Mouse (Mus musculus): ENCODE data around the gene Ctrc. TPM values are rescaled to one million over a fixed set of nuclear protein-coding genes. Genes with fewer than 3 reads are reported as not detected.

Gene Ctrc
- polyA plus RNA-seq, 1 experiment = not detected

GRCm38 (mm10) chr4:141871333-141871725, 25.2 kb upstream of the Ctrc start:
- TF ChIP-seq POLR2A (IDR thresholded peaks at IDR 0.05; ENCODE audit: borderline replicate concordance, control insufficient read depth, low read depth, low read length) (no peak), CTCF (IDR thresholded peaks at IDR 0.05; ENCODE audit: control insufficient read depth, insufficient read depth, low read length) (no peak)
- Histone ChIP-seq H3K27ac (ENCODE audit: control insufficient read depth, insufficient read depth, low read depth, low read length, poor library complexity) (peak overlapping the region; percentile 1; the same call in 1 of the 2 replicates), H3K4me1 (ENCODE audit: control insufficient read depth, insufficient read depth, low read length) (peaks cover 4% of the 10 kb centered on the region), H3K4me3 (replicated peaks; ENCODE audit: control insufficient read depth, low read depth, low read length) (no peak overlapping the region)
- WGBS = 84% methylated on average over 3 of the region's 3 CpGs

DNA sequence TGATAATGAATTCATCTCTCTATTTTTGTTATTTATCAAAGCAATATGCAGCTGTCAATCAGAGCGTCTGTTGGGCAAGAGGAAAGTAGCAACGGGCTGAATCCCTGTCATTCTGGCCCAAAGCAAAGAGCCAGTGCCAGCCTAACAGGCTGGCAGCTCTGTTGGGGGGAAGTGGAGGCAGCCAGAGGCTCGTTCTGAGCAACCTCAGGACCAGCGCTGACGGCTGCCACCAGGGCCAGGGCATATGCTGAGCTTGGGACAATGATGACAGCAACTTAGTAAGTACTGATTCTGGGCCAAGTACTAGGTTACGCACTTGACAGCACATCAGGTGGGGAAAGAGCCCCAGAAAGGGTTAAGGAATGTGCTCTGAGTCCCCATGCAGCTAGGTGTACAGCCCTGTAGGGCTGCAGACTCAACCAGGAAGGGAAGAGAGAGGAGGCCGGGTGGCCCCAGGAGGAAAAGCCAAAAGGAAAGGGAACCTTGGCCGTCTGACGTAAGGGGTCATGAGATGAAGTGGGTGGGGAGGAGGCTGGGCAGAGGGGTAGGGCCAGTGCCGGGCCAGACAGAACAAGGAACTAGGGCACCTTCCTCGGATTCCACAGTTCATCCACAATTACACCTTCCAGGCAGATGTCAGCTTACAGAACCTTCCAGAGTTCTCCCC, 24.6 kb upstream of the Ctrc start:
- peaks cover 4% of the 10 kb centered on the region for H3K4me1 ChIP-seq (ENCODE audit: control insufficient read depth, insufficient read depth, low read length)

DNA sequence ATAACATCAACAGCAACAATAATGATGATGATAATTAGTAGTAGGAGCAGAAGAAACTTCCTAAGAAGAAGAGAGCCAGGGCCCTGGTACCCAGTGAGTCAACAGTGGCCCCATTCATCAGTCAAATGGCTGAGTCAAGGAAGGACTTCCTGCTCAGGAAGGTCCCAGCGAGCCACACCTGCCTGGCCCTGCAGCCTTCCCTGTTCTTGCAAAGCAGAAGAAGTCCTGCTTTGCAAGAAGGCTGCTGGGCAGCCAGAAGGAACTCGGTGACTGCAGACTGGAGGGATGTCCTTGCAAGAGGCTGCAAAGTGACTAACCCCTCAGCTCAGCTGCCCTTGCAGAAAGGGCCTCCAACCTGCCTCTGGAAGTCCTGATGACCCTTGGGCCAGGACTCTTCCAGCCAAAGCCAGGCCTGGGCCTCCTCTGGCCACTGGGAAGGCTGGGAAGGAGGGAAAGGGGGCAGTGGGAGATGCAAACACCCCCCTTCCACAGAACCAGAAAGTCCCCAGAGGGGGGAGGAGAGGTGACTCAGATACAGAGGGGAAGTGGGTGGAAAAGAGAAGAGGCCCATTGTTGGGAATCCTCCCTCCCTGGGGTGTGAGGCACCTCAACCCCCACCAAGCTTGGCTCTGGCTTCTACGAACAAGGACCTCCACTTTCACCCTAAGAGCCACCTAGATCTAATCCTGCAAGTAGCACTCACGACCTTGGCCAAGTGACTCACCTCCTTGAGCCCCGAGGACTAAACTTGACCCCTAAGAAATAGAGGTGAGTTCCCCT, 23.5 kb upstream of the Ctrc start:
- no peak overlapping the region for H3K4me3 ChIP-seq (replicated peaks; ENCODE audit: control insufficient read depth, low read depth, low read length)
- TF ChIP-seq POLR2A (IDR thresholded peaks at IDR 0.05; ENCODE audit: borderline replicate concordance, control insufficient read depth, low read depth, low read length) = no peak
- TF ChIP-seq CTCF (IDR thresholded peaks at IDR 0.05; ENCODE audit: control insufficient read depth, insufficient read depth, low read length) = no peak
- peaks cover 4% of the 10 kb centered on the region for H3K4me1 ChIP-seq (ENCODE audit: control insufficient read depth, insufficient read depth, low read length)
- peak overlapping the region; percentile 42; the same call in 1 of the 2 replicates for H3K27ac ChIP-seq (ENCODE audit: control insufficient read depth, insufficient read depth, low read depth, low read length, poor library complexity)
- WGBS = 53% methylated on average over 5 of the region's 5 CpGs

More for the DNA sequence above, 24.6 kb upstream of the Ctrc start:
- peak overlapping the region; percentile 24 for H3K27ac ChIP-seq (ENCODE audit: control insufficient read depth, insufficient read depth, low read depth, low read length, poor library complexity)
- WGBS = 56% methylated on average over 11 of the region's 11 CpGs
- no peak for TF ChIP-seq CTCF (IDR thresholded peaks at IDR 0.05; ENCODE audit: control insufficient read depth, insufficient read depth, low read length)
- TF ChIP-seq POLR2A (IDR thresholded peaks at IDR 0.05; ENCODE audit: borderline replicate concordance, control insufficient read depth, low read depth, low read length) = no peak
- no peak overlapping the region for H3K4me3 ChIP-seq (replicated peaks; ENCODE audit: control insufficient read depth, low read depth, low read length)

DNA sequence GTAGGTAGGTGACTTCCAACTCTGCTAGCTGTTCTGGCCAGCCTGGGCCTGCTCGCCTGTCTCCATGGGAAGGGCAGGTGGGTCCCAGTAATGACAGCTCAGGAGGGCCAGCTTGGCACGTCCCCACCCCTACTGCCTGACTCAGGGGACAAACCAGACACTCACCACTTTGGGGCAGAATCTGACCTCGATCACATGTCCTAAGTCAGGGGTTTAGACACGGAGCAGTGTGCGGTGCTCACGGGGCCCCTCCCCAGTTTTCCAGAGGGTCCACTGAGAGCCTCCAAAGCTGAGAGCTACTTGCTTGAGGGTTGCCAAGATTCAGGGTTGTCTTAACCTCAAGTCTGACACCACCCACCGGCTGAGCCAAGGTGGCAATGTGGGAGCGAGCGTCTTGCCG, 21.9 kb upstream of the Ctrc start:
- Histone ChIP-seq H3K4me3 (replicated peaks; ENCODE audit: control insufficient read depth, low read depth, low read length) (no peak overlapping the region), H3K4me1 (ENCODE audit: control insufficient read depth, insufficient read depth, low read length) (peaks cover 4% of the 10 kb centered on the region), H3K27ac (ENCODE audit: control insufficient read depth, insufficient read depth, low read depth, low read length, poor library complexity) (no peak overlapping the region)
- TF ChIP-seq CTCF (IDR thresholded peaks at IDR 0.05; ENCODE audit: control insufficient read depth, insufficient read depth, low read length) = no peak
- TF ChIP-seq POLR2A (IDR thresholded peaks at IDR 0.05; ENCODE audit: borderline replicate concordance, control insufficient read depth, low read depth, low read length) = no peak
- 88% methylated on average over 10 of the region's 10 CpGs for WGBS

DNA sequence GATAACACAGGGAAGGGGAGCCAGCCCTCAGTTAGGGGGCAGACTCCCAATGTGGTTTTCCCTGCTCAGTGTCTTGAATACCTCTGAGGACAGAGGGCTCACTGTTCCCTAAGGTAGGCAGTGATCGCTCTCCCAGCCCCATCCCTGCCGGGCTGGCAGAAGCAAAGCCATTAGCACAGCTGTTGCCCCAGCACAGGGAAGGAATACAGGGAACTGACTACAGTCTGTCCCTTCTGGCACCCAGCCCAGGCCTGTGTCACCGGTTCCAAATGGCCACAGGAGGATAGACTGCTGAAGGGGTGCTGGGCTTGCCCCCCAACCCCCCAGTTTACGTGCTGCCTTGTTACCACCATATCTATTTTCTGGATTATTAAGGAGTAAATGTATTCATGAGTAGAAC, 21.3 kb upstream of the Ctrc start:
- TF ChIP-seq POLR2A (IDR thresholded peaks at IDR 0.05; ENCODE audit: borderline replicate concordance, control insufficient read depth, low read depth, low read length) = no peak
- TF ChIP-seq CTCF (IDR thresholded peaks at IDR 0.05; ENCODE audit: control insufficient read depth, insufficient read depth, low read length) = no peak
- Histone ChIP-seq H3K27ac (ENCODE audit: control insufficient read depth, insufficient read depth, low read depth, low read length, poor library complexity) (no peak overlapping the region), H3K4me3 (replicated peaks; ENCODE audit: control insufficient read depth, low read depth, low read length) (no peak overlapping the region), H3K4me1 (ENCODE audit: control insufficient read depth, insufficient read depth, low read length) (peaks cover 4% of the 10 kb centered on the region)
- 63% methylated on average over 4 of the region's 4 CpGs for WGBS

DNA sequence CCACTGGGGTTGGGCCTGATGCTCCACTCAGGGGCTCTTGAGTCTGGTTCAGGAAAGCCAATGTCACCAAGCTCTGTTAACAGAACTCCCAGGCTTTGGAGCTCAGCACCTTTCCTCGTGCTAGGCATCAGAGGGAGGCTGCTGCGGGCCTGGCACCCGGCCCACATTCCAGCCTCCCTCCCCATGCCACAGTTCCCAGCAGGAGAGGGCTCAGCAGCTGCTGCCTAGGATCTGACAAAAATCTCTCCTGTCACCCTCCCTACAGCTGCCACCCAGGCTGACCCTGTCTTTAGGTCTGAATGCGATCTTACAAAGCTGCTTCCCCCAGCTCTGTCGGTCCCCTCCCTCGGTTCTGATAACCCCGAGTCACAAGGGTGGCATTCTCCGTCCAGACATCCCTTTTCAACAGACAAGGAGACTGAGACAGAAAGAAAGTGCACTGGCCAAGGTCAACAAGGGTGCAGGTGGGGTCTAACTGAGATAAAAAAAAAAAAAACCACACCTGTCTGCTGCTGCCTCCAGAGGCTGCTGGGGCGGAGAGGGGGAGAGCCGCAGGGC, 20.9 kb upstream of the Ctrc start:
- Histone ChIP-seq H3K4me1 (ENCODE audit: control insufficient read depth, insufficient read depth, low read length) (peaks cover 3% of the 10 kb centered on the region), H3K27ac (ENCODE audit: control insufficient read depth, insufficient read depth, low read depth, low read length, poor library complexity) (no peak overlapping the region), H3K4me3 (replicated peaks; ENCODE audit: control insufficient read depth, low read depth, low read length) (no peak overlapping the region)
- TF ChIP-seq CTCF (IDR thresholded peaks at IDR 0.05; ENCODE audit: control insufficient read depth, insufficient read depth, low read length) (no peak), POLR2A (IDR thresholded peaks at IDR 0.05; ENCODE audit: borderline replicate concordance, control insufficient read depth, low read depth, low read length) (no peak)
- WGBS = 83% methylated on average over 10 of the region's 10 CpGs

GRCm38 (mm10) chr4:141865600-141865999, 19.4 kb upstream of the Ctrc start:
- TF ChIP-seq POLR2A (IDR thresholded peaks at IDR 0.05; ENCODE audit: borderline replicate concordance, control insufficient read depth, low read depth, low read length) (no peak), CTCF (IDR thresholded peaks at IDR 0.05; ENCODE audit: control insufficient read depth, insufficient read depth, low read length) (no peak)
- no peak overlapping the region for H3K27ac ChIP-seq (ENCODE audit: control insufficient read depth, insufficient read depth, low read depth, low read length, poor library complexity)
- WGBS = 87% methylated on average over 5 of the region's 5 CpGs
- H3K4me3 ChIP-seq (replicated peaks; ENCODE audit: control insufficient read depth, low read depth, low read length) = no peak overlapping the region
- H3K4me1 ChIP-seq (ENCODE audit: control insufficient read depth, insufficient read depth, low read length) = no peaks in the 10 kb centered on the region; the same call in 1 of the 2 replicates

DNA sequence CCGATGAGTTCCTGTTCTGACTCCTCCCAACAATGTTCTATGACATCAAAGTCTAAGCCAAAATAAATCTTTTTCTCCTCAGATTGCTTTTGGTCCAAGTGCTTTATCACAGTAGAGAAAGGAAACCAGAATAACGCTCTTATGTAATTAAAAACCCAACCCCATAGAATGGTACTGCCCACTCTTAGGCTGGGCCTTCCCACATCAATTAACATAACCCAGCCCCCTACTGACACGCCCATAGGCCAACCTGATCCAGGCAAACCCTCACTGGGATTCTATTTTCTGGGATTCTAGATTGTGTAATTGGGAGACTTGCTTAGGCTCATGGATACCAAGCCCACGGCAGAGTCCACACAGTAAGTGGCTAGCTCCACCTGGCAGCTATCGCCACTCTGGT, 18.8 kb upstream of the Ctrc start:
- TF ChIP-seq POLR2A (IDR thresholded peaks at IDR 0.05; ENCODE audit: borderline replicate concordance, control insufficient read depth, low read depth, low read length) (no peak), CTCF (IDR thresholded peaks at IDR 0.05; ENCODE audit: control insufficient read depth, insufficient read depth, low read length) (no peak)
- 83% methylated on average over 5 of the region's 5 CpGs for WGBS
- Histone ChIP-seq H3K4me3 (replicated peaks; ENCODE audit: control insufficient read depth, low read depth, low read length) (no peak overlapping the region), H3K4me1 (ENCODE audit: control insufficient read depth, insufficient read depth, low read length) (no peaks in the 10 kb centered on the region; the same call in 1 of the 2 replicates), H3K27ac (ENCODE audit: control insufficient read depth, insufficient read depth, low read depth, low read length, poor library complexity) (no peak overlapping the region)
